ENCODE assay signal across 8 mouse cellular contexts in genomic region chr11:82763742-82764437, GRCm38 (mm10). TPM values are rescaled to one million over a fixed set of nuclear protein-coding genes. Genes with fewer than 3 reads are reported as not detected.
DNase-seq lines count a peak whose midpoint lies in the region; ATAC-seq lines count a peak whose summit lies in the region.

TSS of gene Cct6b (minus strand) at chr11:82764321.
TSS of gene Zfp830 (plus strand) at chr11:82764345.

- peak; percentile 94 to 95 for DNase-seq in adrenal gland, adult 18-20 months (ENCODE audit: low spot score in 2 of 2)
- DNase-seq in embryo, embryonic 10.5 days (ENCODE audit: low spot score): peak; percentile 99
- DNase-seq in gastrocnemius, postnatal 10 days: peak; percentile 95
- DNase-seq in induced T-regulatory cell, adult 2 months (ENCODE audit: low read depth): peak; percentile 97
- DNase-seq in left cerebral cortex, adult 8-10 months (ENCODE audit: low spot score in 2 of 2): peak; percentile 84 to 87
- peak; percentile 95 for DNase-seq in right cerebral cortex, adult 18-20 months
- peak; percentile 94 for DNase-seq in urinary bladder, postnatal 14 days (ENCODE audit: low spot score)

- peak; percentile 98 for ATAC-seq in megakaryocyte, adult 5-6 weeks (ENCODE audit: poor library complexity, severe bottlenecking)

RNA-seq across cellular contexts. Expression of gene Cct6b, which starts in this region (rescaled TPM):
- under 1 TPM; 0.54 to 0.70 TPM for total RNA-seq in adrenal gland, adult 18-20 months (2021)
- under 1 TPM; 0.18 to 0.33 TPM for total RNA-seq in gastrocnemius, postnatal 10 days (2021)
- total RNA-seq in left cerebral cortex, adult 8-10 months (2022): under 1 TPM; 0.37 to 0.74 (median 0.52) TPM
- total RNA-seq in megakaryocyte, adult 5-6 weeks (2015): 0.11 TPM in 1 of 2 replicates, not detected in the other
- not detected in 2 replicates for total RNA-seq in megakaryocyte, adult 5-6 weeks (2017)

RNA-seq across cellular contexts. Expression of gene Zfp830, which starts in this region (rescaled TPM):
- total RNA-seq in adrenal gland, adult 18-20 months (2021): 10 to 100 TPM; 18.8 to 21.1 TPM
- total RNA-seq in gastrocnemius, postnatal 10 days (2021): 10 to 100 TPM; 13.7 to 15.2 TPM
- total RNA-seq in left cerebral cortex, adult 8-10 months (2022): 10 to 100 TPM; 14.5 to 15.7 (median 14.8) TPM
- total RNA-seq in megakaryocyte, adult 5-6 weeks (2015): 13.9 and 15.6 TPM in 2 replicates
- 39.9 and 46.3 TPM in 2 replicates for total RNA-seq in megakaryocyte, adult 5-6 weeks (2017)

Comparison
In these comparisons a context has a peak if more than half of its experiments do, and no peak if none do; other contexts are left out.
1. Peak in every context shown above with its lines: DNase-seq and ATAC-seq.